Mouse (Mus musculus) CH12.LX (cell line): ENCODE measurements around the gene Trp53i13. TPM values are rescaled to one million over a fixed set of nuclear protein-coding genes. Genes with fewer than 3 reads are reported as not detected.

Source experiments
- DNase-seq: peaks from one replicate; pipeline ENCODE4 v3.0.0-alpha.2; 2013; ENCODE audit errors: extremely low read depth
- H3K27ac ChIP-seq: 2 replicates; pipeline ENCODE4 v1.5.1; 2012; ENCODE audit warnings: low read depth, mild to moderate bottlenecking, control low read depth, moderate library complexity; ENCODE audit not compliant: insufficient read depth
- H3K27me3 ChIP-seq: replicated peaks from 2 replicates; pipeline ENCODE3; 2012; ENCODE audit warnings: inconsistent platforms
- H3K36me3 ChIP-seq, 2 experiments: replicated peaks in 1 of 2; 2 replicates each; pipeline versions ENCODE3 to v1.6.1; 2012; ENCODE audit warnings: inconsistent platforms in 1 of 2, low read length in 1 of 2, mild to moderate bottlenecking in 1 of 2, mixed read lengths in 1 of 2, moderate library complexity in 1 of 2; ENCODE audit not compliant: control insufficient read depth in 1 of 2, insufficient read depth in 1 of 2
- H3K4me1 ChIP-seq, 2 experiments: 2 replicates each; pipeline ENCODE4 v1.6.1; 2012; ENCODE audit warnings: inconsistent platforms in 1 of 2, moderate library complexity in 1 of 2; ENCODE audit not compliant: insufficient read depth in 2 of 2, control insufficient read depth in 1 of 2
- H3K4me2 ChIP-seq: 2 replicates; pipeline ENCODE4 v1.6.1; 2012; ENCODE audit warnings: low read depth, mild to moderate bottlenecking, control low read depth; ENCODE audit not compliant: poor library complexity, insufficient read depth, severe bottlenecking
- H3K4me3 ChIP-seq, 3 experiments: fragments of 150-350 bp in 1 of 3; sonication (generic) in 1 of 3; replicated peaks in 1 of 3; 2 replicates each; pipeline versions ENCODE3 to v1.5.1; 2011 to 2012; ENCODE audit warnings: low read depth in 2 of 3, low read length in 2 of 3, mild to moderate bottlenecking in 2 of 3, moderate library complexity in 2 of 3, control low read depth in 1 of 3, improper control_type of control experiment in 1 of 3, inconsistent platforms in 1 of 3, mixed read lengths in 1 of 3; ENCODE audit not compliant: poor library complexity in 1 of 3
- H3K79me2 ChIP-seq: replicated peaks from 2 replicates; pipeline ENCODE4 v1.6.1; 2012; ENCODE audit warnings: mild to moderate bottlenecking, moderate library complexity; ENCODE audit not compliant: control insufficient read depth, poor library complexity, insufficient read depth, severe bottlenecking; ENCODE audit errors: extremely low read depth
- H3K9ac ChIP-seq: 2 replicates; pipeline ENCODE4 v1.6.1; 2012; ENCODE audit warnings: low read depth, mild to moderate bottlenecking, control low read depth, moderate library complexity; ENCODE audit not compliant: insufficient read depth
- H3K9me3 ChIP-seq: replicated peaks from 2 replicates; pipeline ENCODE3; 2012; ENCODE audit warnings: low read length, inconsistent platforms, mixed read lengths
- CHD1 ChIP-seq: IDR thresholded peaks from 2 replicates; pipeline ENCODE4 v1.6.1; 2012; ENCODE audit warnings: low read depth, low read length, improper control_type of control experiment, inconsistent platforms
- JUN ChIP-seq: IDR thresholded peaks from 2 replicates; pipeline ENCODE4 v1.6.1; 2011; ENCODE audit warnings: low read depth, mild to moderate bottlenecking, low read length, improper control_type of control experiment, moderate library complexity; ENCODE audit not compliant: insufficient read depth
- JUND ChIP-seq: conservative IDR thresholded peaks from 2 replicates; pipeline ENCODE4 v1.6.1; 2011; ENCODE audit warnings: low read depth, low read length, improper control_type of control experiment
- MAFK ChIP-seq: IDR thresholded peaks from 2 replicates; pipeline ENCODE4 v1.6.1; 2011; ENCODE audit warnings: low read length, improper control_type of control experiment; ENCODE audit not compliant: insufficient replicate concordance
- MAX ChIP-seq: IDR thresholded peaks from 2 replicates; pipeline ENCODE4 v1.6.1; 2011; ENCODE audit warnings: low read length, improper control_type of control experiment
- MAZ ChIP-seq: IDR thresholded peaks from 2 replicates; pipeline ENCODE4 v1.6.1; 2012; ENCODE audit warnings: low read depth, mild to moderate bottlenecking, inconsistent platforms, low read length, improper control_type of control experiment, moderate library complexity
- MXI1 ChIP-seq: IDR thresholded peaks from 2 replicates; pipeline ENCODE4 v1.6.1; 2011; ENCODE audit warnings: mild to moderate bottlenecking, low read depth, low read length, improper control_type of control experiment
- PAX5 ChIP-seq: IDR thresholded peaks from 2 replicates; pipeline ENCODE4 v1.6.1; 2012; ENCODE audit warnings: low read length, inconsistent platforms, mixed read lengths
- POLR2AphosphoS2 ChIP-seq: IDR thresholded peaks from 2 replicates; pipeline ENCODE4 v1.6.1; 2011; ENCODE audit warnings: low read depth, low read length, improper control_type of control experiment
- TBP ChIP-seq: conservative IDR thresholded peaks from 2 replicates; pipeline ENCODE4 v1.6.1; 2011; ENCODE audit warnings: low read depth, low read length, improper control_type of control experiment
- TCF12 ChIP-seq: IDR thresholded peaks from 2 replicates; pipeline ENCODE4 v1.6.1; 2014; ENCODE audit warnings: low read depth, mild to moderate bottlenecking, inconsistent platforms, low read length, improper control_type of control experiment
- UBTF ChIP-seq: IDR thresholded peaks from 2 replicates; pipeline ENCODE4 v1.6.1; 2012; ENCODE audit warnings: low read depth, mild to moderate bottlenecking, inconsistent platforms, low read length, improper control_type of control experiment, moderate library complexity
- USF2 ChIP-seq: conservative IDR thresholded peaks from 2 replicates; pipeline ENCODE4 v1.6.1; 2011; ENCODE audit warnings: low read depth, low read length, improper control_type of control experiment
- ZC3H11A ChIP-seq: IDR thresholded peaks from 2 replicates; pipeline ENCODE4 v1.6.1; 2012; ENCODE audit warnings: low read depth, mild to moderate bottlenecking, inconsistent platforms, low read length, improper control_type of control experiment
- dilution Hi-C: fragments of 300-500 bp; cut with MboI; formaldehyde crosslinking; loops from 2 replicates; pipeline ENCODE4 v1.14.3; 2020; ENCODE audit warnings: low sequenced_read_pairs; ENCODE audit not compliant: extremely low pct_unique_long_range_greater_than_20kb, extremely low pct_ligation_motif_present
- in situ Hi-C: fragments of 300-500 bp; cut with MboI; formaldehyde crosslinking; loops from 3 replicates; pipeline ENCODE4 v1.14.3; 2019; ENCODE audit warnings: low sequenced_read_pairs, low pct_ligation_motif_present, low pct_unique_long_range_greater_than_20kb, mixed read lengths
- polyA plus RNA-seq: library from polyadenylated mRNA; unstranded; fragments of >175 nt; gene quantifications from 2 replicates; pipeline ENCODE4 v1.2.1, GENCODE M21; 2012; ENCODE audit warnings: low read depth; ENCODE audit not compliant: insufficient read length
- total RNA-seq, 2 experiments: library from RNA; depleted of rRNA; stranded (reverse); fragments of 300-350 nt in 1 of 2; fragments of >200 nt in 1 of 2; gene quantifications; 2 replicates each; pipeline ENCODE4 v1.2.3; 2012 to 2014

Trp53i13 gene
- total and polyA plus RNA-seq, 3 experiments: 6.7 to 12.8 (median 12.6) TPM

DNA sequence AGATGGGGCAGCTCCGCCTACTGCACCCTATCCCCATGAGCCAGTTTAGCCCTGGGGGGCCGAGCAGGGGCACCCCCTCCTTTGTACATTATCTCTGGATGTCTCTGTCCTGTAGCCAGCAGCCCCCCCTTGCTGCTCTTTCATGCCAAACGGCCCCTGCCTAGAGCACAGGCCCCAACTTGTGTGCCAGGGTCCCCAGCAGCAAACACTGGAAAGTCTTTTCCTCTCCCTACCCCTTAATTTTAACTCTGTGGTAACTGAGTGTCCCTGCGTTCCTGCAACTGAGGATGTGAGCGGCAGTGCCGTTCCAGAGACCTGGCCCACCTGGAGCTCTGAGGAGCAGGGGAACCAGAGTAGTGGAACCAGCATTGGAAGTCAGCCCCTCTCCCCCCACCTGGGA lies 8.8 kb downstream of the Trp53i13 start:
- Histone ChIP-seq H3K27ac (no peak overlapping the region), H3K9ac (no peak overlapping the region), H3K4me2 (no peak overlapping the region), H3K4me1 (peaks cover 7 to 23% of the 10 kb centered on the region in 2 experiments), H3K79me2 (no peaks in the 10 kb centered on the region), H3K36me3 (peaks cover 56 to 87% of the 10 kb centered on the region in 2 experiments), H3K9me3 (no peaks in the 10 kb centered on the region), H3K4me3 (no peak overlapping the region), H3K27me3 (no peaks in the 10 kb centered on the region)
- TF ChIP-seq UBTF: no peak
- TF ChIP-seq TBP: no peak
- no peak for TF ChIP-seq POLR2AphosphoS2
- no peak for TF ChIP-seq JUN
- no peak for TF ChIP-seq MXI1
- TF ChIP-seq MAX: no peak
- no peak for TF ChIP-seq MAZ
- no peak for TF ChIP-seq MAFK
- no peak for TF ChIP-seq JUND
- TF ChIP-seq CHD1: no peak
- no peak for TF ChIP-seq PAX5
- no peak for TF ChIP-seq ZC3H11A
- no peak for DNase-seq
- dilution Hi-C loops: no loop called here
- in situ Hi-C loops: no loop called here

DNA sequence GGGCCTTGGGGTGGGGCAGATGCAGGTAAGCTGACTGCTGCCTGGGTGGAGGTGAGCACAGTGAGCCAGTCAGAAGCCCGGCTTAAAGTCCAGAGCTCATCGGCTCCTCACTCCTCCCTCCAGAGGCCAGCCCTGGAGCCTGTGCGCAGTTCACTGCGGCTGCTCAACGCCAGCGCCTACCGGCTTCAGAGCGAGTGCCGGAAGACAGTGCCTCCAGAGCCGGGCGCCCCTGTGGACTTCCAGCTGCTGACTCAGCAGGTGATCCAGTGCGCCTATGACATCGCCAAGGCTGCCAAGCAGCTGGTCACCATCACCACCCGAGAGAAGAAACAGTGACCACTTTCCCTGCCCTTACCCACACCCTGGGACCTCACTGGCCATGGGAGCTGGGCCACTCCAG lies 9.5 kb downstream of the Trp53i13 start:
- Histone ChIP-seq H3K27ac (no peak overlapping the region), H3K27me3 (no peaks in the 10 kb centered on the region), H3K79me2 (no peaks in the 10 kb centered on the region), H3K4me3 (no peak overlapping the region), H3K4me1 (peaks cover 7 to 21% of the 10 kb centered on the region in 2 experiments), H3K36me3 (peaks cover 57 to 91% of the 10 kb centered on the region in 2 experiments), H3K4me2 (no peak overlapping the region), H3K9ac (no peak overlapping the region), H3K9me3 (no peaks in the 10 kb centered on the region)
- dilution Hi-C loops (no loop called here), in situ Hi-C loops (no loop called here)
- TF ChIP-seq MAFK (peak; percentile 62; the same call in 1 of the 2 replicates), TCF12 (no peak), USF2 (no peak)
- DNase-seq: no peak
